Mouse (Mus musculus): ENCODE measurements around the gene Dcxr. TPM values are rescaled to one million over a fixed set of nuclear protein-coding genes. Genes with fewer than 3 reads are reported as not detected.

The Dcxr gene
- polyA plus RNA-seq, 1 experiment from 2014 or later, result 11.6 TPM

GRCm38 (mm10) chr11:120713580-120714518, 13.2 kb downstream of the Dcxr start, which contains the start of the genes Cenpx and Lrrc45:
Gene Cenpx (minus strand): TSS chr11:120713738.
Gene Lrrc45 (plus strand): TSS chr11:120713925.
- Histone ChIP-seq H3K9me3 (replicated peaks) (no peaks in the 10 kb centered on the region), H3K4me2 (replicated peaks) (peak within 1 kb of the TSS; percentile 97), H3K4me3 (peak within 1 kb of the TSS; percentile 53), H3K9ac (peak within 1 kb of the TSS; percentile 74), H3K27me3 (no peaks in the 10 kb centered on the region), H3K36me3 (peaks cover 53% of the 10 kb centered on the region), H3K27ac (peak within 1 kb of the TSS; percentile 70), H3K4me1 (peaks cover 25% of the 10 kb centered on the region)
- 4% methylated on average over 53 of the region's 53 CpGs for WGBS
- peak; percentile 97 for ATAC-seq (ENCODE audit: low FRiP score)

DNA sequence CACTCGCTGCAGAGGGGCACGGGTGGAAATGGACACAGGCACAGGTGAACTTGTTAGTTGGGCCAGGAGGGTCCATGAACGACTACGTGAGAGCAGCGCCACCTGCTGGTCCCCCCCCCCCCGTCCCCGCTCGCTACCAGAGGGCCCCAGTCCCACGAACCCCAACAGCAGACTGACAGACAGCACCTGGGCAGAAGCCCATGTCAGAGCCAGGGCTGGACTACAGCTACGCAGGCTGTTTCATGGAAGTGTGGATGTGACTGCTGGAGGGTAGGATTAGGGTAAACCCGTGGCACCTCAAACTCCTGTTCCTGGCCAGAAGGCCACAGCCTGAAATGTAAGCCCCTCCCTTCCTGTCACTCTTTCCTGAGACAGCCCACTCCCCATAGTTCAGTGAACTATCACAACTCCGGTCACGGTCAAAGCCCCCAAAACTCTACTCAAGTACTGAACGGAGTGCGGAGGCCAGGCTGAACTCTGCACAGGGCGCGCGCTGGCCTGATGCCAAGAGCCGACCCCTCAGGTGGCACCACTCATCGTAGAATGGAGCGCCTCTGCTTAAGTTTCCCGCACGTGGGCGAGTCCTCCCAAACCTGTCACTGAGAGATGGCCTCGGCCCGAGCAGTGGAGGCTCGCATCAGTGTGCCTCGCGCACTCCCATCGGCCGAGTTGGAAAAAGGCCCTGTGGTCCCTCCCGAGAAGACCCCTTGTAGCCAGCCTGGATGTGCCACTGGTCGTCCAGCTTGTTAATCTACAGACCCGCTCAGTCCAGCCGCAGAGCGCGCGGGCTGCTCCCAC, 14.1 kb downstream of the Dcxr start:
- peak overlapping the region; percentile 70 for H3K27ac ChIP-seq
- peaks cover 25% of the 10 kb centered on the region for H3K4me1 ChIP-seq
- ATAC-seq (ENCODE audit: low FRiP score), result peak; percentile 68
- peaks cover 48% of the 10 kb centered on the region for H3K36me3 ChIP-seq
- no peaks in the 10 kb centered on the region for H3K27me3 ChIP-seq
- H3K4me2 ChIP-seq (replicated peaks), result peak overlapping the region; percentile 97
- WGBS, result under 1% methylated on average over 38 of the region's 38 CpGs
- H3K4me3 ChIP-seq, result peak overlapping the region; percentile 53
- H3K9ac ChIP-seq, result peak overlapping the region; percentile 67
- H3K9me3 ChIP-seq (replicated peaks), result no peaks in the 10 kb centered on the region

- H3K9ac ChIP-seq, result no peak overlapping the region; the same call in 1 of the 2 replicates
- H3K4me3 ChIP-seq, result no peak overlapping the region
- peaks cover 34% of the 10 kb centered on the region for H3K4me1 ChIP-seq
- H3K4me2 ChIP-seq (replicated peaks), result peak overlapping the region; percentile 97
- WGBS, result 66% methylated on average over 8 of the region's 8 CpGs
- H3K27ac ChIP-seq, result no peak overlapping the region
- H3K36me3 ChIP-seq, result peaks cover 39% of the 10 kb centered on the region
- H3K9me3 ChIP-seq (replicated peaks), result no peaks in the 10 kb centered on the region
- ATAC-seq (ENCODE audit: low FRiP score), result no peak
- H3K27me3 ChIP-seq, result no peaks in the 10 kb centered on the region
Measured at GRCm38 (mm10) chr11:120711980-120712604, 15.0 kb downstream of the Dcxr start.

DNA sequence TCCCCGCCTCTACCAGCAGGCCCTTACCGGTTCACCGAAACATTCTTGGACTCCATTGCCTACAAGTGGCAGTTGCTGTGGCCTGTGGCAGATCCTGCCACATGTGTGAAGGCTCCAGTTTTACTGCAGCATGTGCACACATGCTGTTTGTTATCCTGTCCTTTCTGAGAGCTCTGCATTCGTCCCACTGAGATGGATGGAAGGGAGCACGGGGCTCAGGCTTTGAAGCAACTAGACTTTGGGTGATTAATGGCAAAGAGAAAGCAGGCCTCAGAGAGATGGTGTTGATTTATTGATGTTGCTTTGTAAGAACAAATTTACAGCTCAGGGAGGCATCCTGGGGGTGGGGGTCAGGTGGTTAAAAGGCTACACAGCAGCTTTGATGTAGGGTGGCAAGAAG, 16.4 kb downstream of the Dcxr start:
- Histone ChIP-seq H3K9me3 (replicated peaks) (no peaks in the 10 kb centered on the region), H3K4me1 (peaks cover 43% of the 10 kb centered on the region), H3K36me3 (peaks cover 27% of the 10 kb centered on the region), H3K4me2 (replicated peaks) (no peak overlapping the region), H3K9ac (no peak overlapping the region), H3K27ac (no peak overlapping the region), H3K27me3 (no peaks in the 10 kb centered on the region), H3K4me3 (no peak overlapping the region)
- ATAC-seq (ENCODE audit: low FRiP score), result no peak
- WGBS, result 68% methylated on average over 5 of the region's 5 CpGs

GRCm38 (mm10) chr11:120709551-120709950, 17.5 kb downstream of the Dcxr start:
- H3K27me3 ChIP-seq, result no peaks in the 10 kb centered on the region
- H3K36me3 ChIP-seq, result peaks cover 27% of the 10 kb centered on the region
- ATAC-seq (ENCODE audit: low FRiP score), result no peak
- no peak overlapping the region for H3K27ac ChIP-seq
- H3K9me3 ChIP-seq (replicated peaks), result no peaks in the 10 kb centered on the region
- no peak overlapping the region for H3K4me2 ChIP-seq (replicated peaks)
- WGBS, result 91% methylated on average over 2 of the region's 2 CpGs
- H3K9ac ChIP-seq, result no peak overlapping the region
- H3K4me3 ChIP-seq, result no peak overlapping the region
- H3K4me1 ChIP-seq, result peaks cover 48% of the 10 kb centered on the region

GRCm38 (mm10) chr11:120707969-120708368, 19.1 kb downstream of the Dcxr start:
- no peak for ATAC-seq (ENCODE audit: low FRiP score)
- Histone ChIP-seq H3K9ac (no peak overlapping the region), H3K36me3 (peaks cover 30% of the 10 kb centered on the region), H3K4me1 (peaks cover 54% of the 10 kb centered on the region), H3K4me2 (replicated peaks) (no peak overlapping the region), H3K4me3 (no peak overlapping the region), H3K9me3 (replicated peaks) (no peaks in the 10 kb centered on the region), H3K27ac (peak overlapping the region; percentile 55; the same call in 1 of the 2 replicates), H3K27me3 (no peaks in the 10 kb centered on the region)
- WGBS, result 38% methylated on average over 5 of the region's 5 CpGs

- peak overlapping the region; percentile 55 for H3K27ac ChIP-seq
- H3K4me1 ChIP-seq, result peaks cover 47% of the 10 kb centered on the region
- H3K9me3 ChIP-seq (replicated peaks), result no peaks in the 10 kb centered on the region
- no peak overlapping the region for H3K4me3 ChIP-seq
- peak overlapping the region; percentile 13; the same call in 1 of the 2 replicates for H3K4me2 ChIP-seq (replicated peaks)
- no peaks in the 10 kb centered on the region for H3K27me3 ChIP-seq
- WGBS, result 4% methylated on average over 11 of the region's 12 CpGs
- H3K9ac ChIP-seq, result peak overlapping the region; percentile 35; the same call in 1 of the 2 replicates
- H3K36me3 ChIP-seq, result peaks cover 34% of the 10 kb centered on the region
- no peak for ATAC-seq (ENCODE audit: low FRiP score)
Measured at GRCm38 (mm10) chr11:120707225-120707624, 19.9 kb downstream of the Dcxr start.

GRCm38 (mm10) chr11:120706120-120706519, 21.0 kb downstream of the Dcxr start:
- ATAC-seq (ENCODE audit: low FRiP score), result no peak
- WGBS, result 64% methylated on average over 5 of the region's 5 CpGs
- Histone ChIP-seq H3K27ac (no peak overlapping the region), H3K9ac (no peak overlapping the region), H3K4me1 (peaks cover 47% of the 10 kb centered on the region), H3K4me3 (no peak overlapping the region), H3K36me3 (peaks cover 37% of the 10 kb centered on the region), H3K27me3 (no peaks in the 10 kb centered on the region), H3K4me2 (replicated peaks) (no peak overlapping the region), H3K9me3 (replicated peaks) (no peaks in the 10 kb centered on the region)

DNA sequence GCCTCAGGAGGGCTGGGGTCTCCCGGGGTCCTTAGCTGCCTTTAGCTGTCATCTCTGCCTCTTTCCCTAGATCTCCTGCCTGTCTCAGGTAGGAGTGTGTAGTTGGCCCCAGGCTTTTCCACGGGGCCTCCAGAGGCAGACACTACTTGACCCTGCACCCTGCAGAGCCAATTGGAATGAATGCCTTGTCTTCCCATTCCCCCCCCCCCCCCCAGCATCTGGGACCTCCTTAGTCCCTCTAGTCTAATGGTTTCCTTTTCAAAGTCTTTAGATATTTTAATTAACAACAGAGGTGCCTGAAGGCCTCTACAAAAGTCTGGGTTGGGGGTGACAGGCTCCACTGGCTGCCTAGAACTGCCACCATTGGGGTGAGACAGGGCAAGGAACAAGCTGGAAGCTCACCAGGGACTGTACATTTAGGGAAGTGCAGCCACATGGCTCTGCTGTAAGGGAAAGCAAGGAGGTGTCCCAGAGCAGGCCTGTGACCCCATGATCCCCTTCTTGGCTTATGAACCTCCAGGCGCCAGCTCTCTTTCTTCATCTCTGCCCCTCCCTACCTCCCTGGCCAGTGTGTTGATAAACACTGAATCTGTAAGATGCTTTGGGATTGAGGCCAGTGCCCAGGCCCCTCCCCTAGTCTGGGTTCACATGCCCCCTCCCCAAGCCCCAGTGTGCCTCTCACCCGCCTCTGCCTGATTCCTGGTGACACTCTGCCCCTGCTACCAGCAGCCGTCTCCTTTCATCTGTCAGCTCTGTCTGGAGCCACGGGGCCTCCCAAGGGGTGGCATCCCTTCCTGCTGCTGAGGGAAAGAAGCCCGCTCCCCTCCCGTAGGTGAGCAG, 22.4 kb downstream of the Dcxr start:
- Histone ChIP-seq H3K27ac (peak overlapping the region; percentile 61), H3K4me1 (peaks cover 47% of the 10 kb centered on the region), H3K9me3 (replicated peaks) (no peaks in the 10 kb centered on the region), H3K36me3 (peaks cover 29% of the 10 kb centered on the region), H3K4me3 (no peak overlapping the region), H3K27me3 (no peaks in the 10 kb centered on the region), H3K4me2 (replicated peaks) (peak overlapping the region; percentile 12; the same call in 1 of the 2 replicates), H3K9ac (peak overlapping the region; percentile 46)
- peak; percentile 44 for ATAC-seq (ENCODE audit: low FRiP score)
- whole genome bisulfite sequencing, result 13% methylated on average over 8 of the region's 8 CpGs

- Histone ChIP-seq H3K9me3 (replicated peaks) (no peaks in the 10 kb centered on the region), H3K27me3 (no peaks in the 10 kb centered on the region), H3K4me2 (replicated peaks) (no peak overlapping the region), H3K4me3 (no peak overlapping the region), H3K9ac (peak overlapping the region; percentile 46), H3K27ac (peak overlapping the region; percentile 61), H3K4me1 (peaks cover 47% of the 10 kb centered on the region), H3K36me3 (peaks cover 29% of the 10 kb centered on the region)
- 38% methylated on average over 15 of the region's 15 CpGs for WGBS
- no peak for ATAC-seq (ENCODE audit: low FRiP score)
Measured at GRCm38 (mm10) chr11:120703696-120704454, 23.2 kb downstream of the Dcxr start.
